Mouse (Mus musculus): ENCODE measurements around the gene Armc8.

Gene Armc8

DNA sequence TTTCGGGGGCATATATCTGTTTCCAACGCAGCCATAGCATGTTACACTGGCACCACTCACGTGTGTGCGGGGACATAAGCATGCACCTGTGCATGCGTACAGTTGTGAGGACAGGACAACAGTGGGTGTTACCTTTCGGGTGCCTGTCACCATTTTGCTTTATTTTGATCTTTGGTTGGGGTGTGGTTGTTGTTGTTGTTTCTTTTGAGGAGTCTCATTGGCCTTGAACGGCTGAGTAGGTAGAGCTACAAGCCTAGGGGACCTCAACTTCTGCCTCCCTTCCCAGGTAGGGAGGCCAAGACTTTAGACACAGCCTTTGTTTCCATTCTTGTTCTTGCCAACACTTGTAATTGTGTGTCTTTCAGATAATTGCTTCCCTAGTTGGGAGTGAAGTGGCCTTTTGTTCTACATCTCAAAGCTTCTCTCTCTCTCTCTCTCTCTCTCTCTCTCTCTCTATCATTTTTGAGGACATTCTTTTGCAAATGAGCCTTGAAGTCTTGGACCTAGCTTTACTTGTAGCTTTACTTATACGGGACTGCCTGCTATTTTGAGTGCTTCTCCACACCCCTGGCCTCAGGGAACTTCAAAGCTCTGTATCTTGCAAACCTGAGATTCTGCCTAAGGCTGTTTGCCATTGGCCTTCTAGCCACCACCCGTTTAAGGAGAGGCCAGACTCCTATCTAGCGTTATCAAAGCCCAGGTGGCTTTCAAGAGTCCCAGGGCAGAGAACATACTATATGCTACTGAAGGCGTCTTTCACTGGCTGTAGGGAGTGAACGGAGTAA is 130.7 kb downstream of the Armc8 start:
- ChIA-PET CTCF (interaction anchor here (0.7 to 1.7 kb wide), 8 partner anchors 12 to 279 kb away, joined by 3 to 6 read pairs (median 4); no protein-coding TSS in a partner anchor), POLR2A (interaction anchor here (0.6 to 22.8 kb wide), 14 partner anchors 10 to 195 kb away, joined by 3 to 395 read pairs (median 4); partner anchors contain the start of gene Cep70 (in 1 of the 4))

DNA sequence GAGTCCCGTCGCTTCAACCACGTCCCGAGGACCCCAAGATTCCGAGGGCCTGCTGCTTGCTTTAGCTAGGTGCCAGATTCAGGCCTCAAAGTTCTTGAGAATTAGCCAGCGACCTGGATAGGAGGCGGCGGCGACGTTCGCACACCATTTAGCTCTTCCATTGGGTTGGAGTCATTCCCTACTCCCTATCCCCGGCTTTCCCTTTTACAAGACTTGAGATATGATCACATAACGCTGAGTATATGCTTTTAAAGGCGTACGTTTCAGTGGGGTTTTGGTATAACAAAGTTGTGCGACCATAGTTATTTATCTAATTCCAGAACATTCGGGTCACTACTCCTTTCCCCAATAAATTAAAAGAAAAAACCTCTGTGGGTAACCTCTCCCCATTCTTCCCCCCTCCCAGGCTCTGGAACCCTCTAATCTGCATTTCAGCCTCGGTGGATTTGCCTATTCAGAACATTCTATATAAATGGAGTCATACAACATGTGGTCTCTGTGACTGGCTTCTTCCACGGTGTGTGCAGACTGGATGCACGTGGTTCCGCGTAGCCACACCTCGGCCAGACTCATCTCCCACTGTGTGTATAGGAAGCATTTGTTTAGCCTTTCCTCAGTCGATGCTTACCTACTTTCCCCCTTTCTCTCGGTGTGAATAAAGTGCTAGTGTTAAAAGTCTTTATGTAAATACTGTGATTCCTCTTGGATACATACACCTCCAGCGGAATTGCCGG is 131.5 kb downstream of the Armc8 start, which contains the start of gene Mras:
Gene Mras, minus strand, starts transcription at position 351 of the 734 bp plus-strand sequence.
- ChIA-PET CTCF (interaction anchor here in 3 of 4 experiments (0.5 to 1.6 kb wide), 9 partner anchors 7 to 192 kb away, joined by 3 to 6 read pairs (median 3); partner anchors contain the start of genes Dzip1l (in 1 of the 3) and Nme9 (in 1 of the 3)), POLR2A (interaction anchor here (0.5 to 22.8 kb wide), 13 partner anchors 10 to 1436 kb away, joined by 3 to 395 read pairs (median 4); partner anchors contain the start of genes Armc8 (in 1 of the 4) and Cep70 (in 1 of the 4))

DNA sequence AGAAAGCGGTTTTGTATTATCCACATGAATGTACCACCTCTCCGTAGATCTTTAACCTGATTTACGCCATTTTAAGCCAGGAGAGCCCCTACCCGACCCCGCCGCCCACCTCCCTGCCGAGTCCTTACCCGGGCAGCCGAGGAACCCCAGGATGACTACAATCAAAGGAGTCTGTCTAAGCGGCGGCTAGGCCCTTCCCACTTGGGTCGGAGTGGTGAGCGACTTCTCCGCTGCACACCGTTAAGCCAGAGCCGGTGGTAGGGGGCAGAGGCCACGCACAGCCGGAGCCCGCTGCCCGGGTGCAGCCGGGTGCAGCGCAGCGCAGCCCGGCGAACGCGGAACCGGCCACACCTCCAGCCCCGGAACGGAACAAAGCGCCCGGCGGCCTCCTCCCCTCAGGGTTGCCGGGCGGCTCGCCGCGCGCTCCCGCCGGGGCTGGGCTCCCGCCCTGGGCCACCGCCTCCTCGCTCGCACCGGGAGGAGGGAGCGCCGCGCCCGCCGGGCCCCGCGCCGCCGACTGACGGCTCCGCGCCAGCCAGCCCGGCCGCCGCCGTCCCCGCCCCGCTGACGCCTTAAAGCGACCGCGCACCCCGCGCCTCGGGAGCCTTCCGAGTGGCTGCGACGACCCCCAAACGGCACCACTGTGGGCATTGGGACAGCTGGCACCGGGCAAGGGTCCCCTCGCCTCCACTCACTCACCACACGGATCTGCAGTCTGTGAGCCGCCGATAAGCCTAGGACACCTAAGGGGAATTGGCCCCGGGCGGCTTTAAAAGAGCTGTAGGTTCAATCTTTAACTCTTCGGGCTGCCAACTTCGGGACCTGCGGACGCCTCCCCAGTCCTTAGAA is 132.3 kb downstream of the Armc8 start:
- ChIA-PET POLR2A (interaction anchor here in 3 of 4 experiments (0.5 to 22.8 kb wide), 17 partner anchors 8 to 1437 kb away, joined by 3 to 395 read pairs (median 4); partner anchors contain the start of genes Armc8 (in 1 of the 3) and Cep70 (in 1 of the 3)), CTCF (interaction anchor here in 3 of 4 experiments (0.5 to 1.7 kb wide), 9 partner anchors 8 to 193 kb away, joined by 3 to 6 read pairs (median 3); partner anchors contain the start of genes Dzip1l (in 1 of the 3) and Nme9 (in 1 of the 3))

GRCm38 (mm10) chr9:99435619-99436181 is 133.0 kb downstream of the Armc8 start:
- POLR2A ChIA-PET: interaction anchor here in 3 of 4 experiments (0.5 to 22.8 kb wide), 14 partner anchors 9 to 1638 kb away, joined by 3 to 395 read pairs (median 4); no protein-coding TSS in a partner anchor
- CTCF ChIA-PET: interaction anchor here (0.6 to 1.7 kb wide), 6 partner anchors 9 to 1207 kb away, joined by 3 to 6 read pairs (median 3); no protein-coding TSS in a partner anchor

- ChIA-PET CTCF (interaction anchor here (0.6 to 1.7 kb wide), 6 partner anchors 9 to 1208 kb away, joined by 3 to 6 read pairs (median 3); no protein-coding TSS in a partner anchor), POLR2A (interaction anchor here in 3 of 4 experiments (0.5 to 22.8 kb wide), 15 partner anchors 9 to 1638 kb away, joined by 3 to 395 read pairs (median 4); no protein-coding TSS in a partner anchor)
These were observed 133.6 kb downstream of the Armc8 start for GRCm38 (mm10) chr9:99434892-99435618.

- ChIA-PET POLR2A (interaction anchor here in 3 of 4 experiments (2.8 to 22.8 kb wide), 3 partner anchors 11 to 13 kb away, joined by 8 to 395 read pairs (median 65); no protein-coding TSS in a partner anchor), CTCF (interaction anchor here in 2 of 4 experiments (1.3 to 1.5 kb wide), 2 partner anchors 18 to 387 kb away, joined by 5 to 9 read pairs; no protein-coding TSS in a partner anchor)
These were observed 136.2 kb downstream of the Armc8 start for GRCm38 (mm10) chr9:99432478-99432877.

DNA sequence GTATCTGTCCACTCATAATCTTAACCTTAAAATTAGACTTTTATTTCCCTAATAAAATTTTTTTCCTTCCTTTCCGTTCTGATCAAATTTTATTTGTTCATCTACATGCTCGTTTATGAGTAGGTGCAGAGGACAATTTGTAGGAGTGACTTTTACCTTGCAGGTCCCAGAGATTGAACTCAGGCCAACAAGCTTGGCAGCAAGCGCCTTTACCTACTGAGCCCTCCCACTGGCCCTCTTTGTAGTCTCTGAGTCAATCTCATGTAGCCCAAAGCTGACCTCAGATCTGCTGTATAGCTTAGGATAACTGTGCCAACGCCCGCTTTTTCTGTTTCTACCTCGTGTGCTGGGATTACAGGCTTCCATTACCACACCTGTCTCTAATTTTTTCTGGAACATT is 136.7 kb downstream of the Armc8 start:
- POLR2A ChIA-PET: interaction anchor here in 3 of 4 experiments (1.5 to 22.8 kb wide), 4 partner anchors 10 to 188 kb away, joined by 3 to 395 read pairs (median 36); no protein-coding TSS in a partner anchor
- CTCF ChIA-PET: no interaction called here

- ChIA-PET CTCF (interaction anchor here in 1 of 4 experiments (0.8 kb wide), 1 partner anchor 9 kb away, joined by 11 read pairs; no protein-coding TSS in a partner anchor), POLR2A (interaction anchor here in 2 of 4 experiments (0.5 to 22.8 kb wide), 4 partner anchors 10 to 188 kb away, joined by 3 to 395 read pairs (median 34); no protein-coding TSS in a partner anchor)
These were observed 137.4 kb downstream of the Armc8 start for GRCm38 (mm10) chr9:99431346-99431745.

- CTCF ChIA-PET: interaction anchor here in 2 of 4 experiments (0.8 to 1.1 kb wide), 2 partner anchors 9 to 14 kb away, joined by 3 to 11 read pairs; no protein-coding TSS in a partner anchor
- POLR2A ChIA-PET: interaction anchor here in 2 of 4 experiments (1.3 to 22.8 kb wide), 5 partner anchors 9 to 187 kb away, joined by 3 to 395 read pairs (median 3); partner anchors contain the start of gene Esyt3 (in 1 of the 2)
These were observed 137.9 kb downstream of the Armc8 start for GRCm38 (mm10) chr9:99430806-99431205.

DNA sequence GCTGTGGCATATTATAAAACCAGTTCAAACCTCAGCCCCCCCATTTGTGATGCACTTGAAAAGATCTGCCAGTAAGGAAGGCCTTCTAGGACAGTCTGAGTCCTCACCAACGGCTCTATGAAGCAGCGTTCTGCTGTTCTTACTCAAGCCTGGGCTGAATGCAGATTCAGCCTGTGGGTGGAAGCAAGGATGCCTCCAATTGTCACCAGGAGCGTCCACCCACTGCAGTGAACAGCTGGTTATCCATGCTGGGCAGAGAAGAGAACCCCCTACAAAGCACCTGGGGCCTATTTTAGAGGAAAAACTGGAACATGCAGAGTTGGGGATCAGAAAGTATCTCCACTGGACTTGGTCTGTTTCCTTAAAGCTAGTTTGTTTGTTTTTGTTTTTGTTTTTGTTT is 138.9 kb downstream of the Armc8 start:
- CTCF ChIA-PET: interaction anchor here in 1 of 4 experiments (1.1 kb wide), 1 partner anchor 15 kb away, joined by 3 read pairs; no protein-coding TSS in a partner anchor
- POLR2A ChIA-PET: interaction anchor here in 2 of 4 experiments (1.3 to 22.8 kb wide), 4 partner anchors 8 to 144 kb away, joined by 3 to 395 read pairs (median 34); partner anchors contain the start of gene Esyt3 (in 1 of the 2)

DNA sequence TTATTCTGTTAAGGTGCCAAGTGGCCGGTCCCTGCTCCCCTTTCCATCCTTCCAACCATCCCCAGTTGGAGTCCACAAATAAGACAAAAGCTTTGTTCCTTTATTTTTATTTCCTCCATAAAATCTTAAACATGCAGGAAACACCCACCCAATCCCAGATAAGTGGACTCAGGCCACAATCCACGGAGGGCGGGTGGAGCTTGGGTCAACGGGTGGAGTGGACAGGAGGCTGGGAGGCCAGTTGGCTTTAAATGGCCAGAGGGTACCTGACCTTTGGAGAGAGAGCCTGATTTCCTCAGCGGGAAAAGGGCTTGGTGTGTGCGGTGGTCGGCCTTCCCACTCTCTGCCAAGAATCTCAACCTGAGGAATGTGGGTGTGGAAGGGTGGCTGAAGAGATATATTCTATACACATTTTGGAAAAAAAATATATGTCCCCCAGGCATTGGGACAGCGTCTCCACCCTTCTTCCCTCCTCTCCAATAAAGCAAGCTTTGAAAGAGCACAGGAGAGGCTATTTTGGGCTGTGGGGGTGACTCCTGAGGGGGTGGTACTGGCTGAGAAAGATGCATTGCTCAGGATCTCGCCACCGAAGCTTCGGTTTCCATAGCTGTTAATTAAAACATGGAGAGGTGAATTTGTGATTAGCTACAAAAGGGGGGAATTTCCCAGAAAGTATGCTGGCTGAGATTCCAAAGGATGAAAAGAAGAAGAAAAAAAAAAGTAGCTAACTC is 139.9 kb downstream of the Armc8 start:
- CTCF ChIA-PET: no interaction called here

More for the DNA sequence above, 139.9 kb downstream of the Armc8 start:
- POLR2A ChIA-PET: interaction anchor here in 2 of 4 experiments (0.9 to 22.8 kb wide), 6 partner anchors 2 to 443 kb away, joined by 3 to 395 read pairs (median 16); partner anchors contain the start of genes Mras (in 2 of the 2) and Faim (in 1 of the 2)
